Mouse (Mus musculus) myocyte (in vitro differentiated cells): ENCODE data around the gene Ifit1bl2.

Experiments used
- CEBPB ChIP-seq: IDR thresholded peaks from 2 replicates; pipeline ENCODE4 v1.6.1; 2011; ENCODE audit warnings: mild to moderate bottlenecking, moderate library complexity; ENCODE audit not compliant: poor library complexity, insufficient read depth, severe bottlenecking
- E2F4 ChIP-seq: IDR thresholded peaks from one replicate; pipeline ENCODE4 v1.6.1; 2011; ENCODE audit warnings: mild to moderate bottlenecking, control low read depth, moderate library complexity; ENCODE audit not compliant: insufficient read depth
- MYOD1 ChIP-seq, 3 experiments: IDR thresholded peaks; one replicate each; pipeline ENCODE4 v1.6.1; 2011; ENCODE audit warnings: control low read depth in 2 of 3, low read depth in 2 of 3, mild to moderate bottlenecking in 2 of 3, moderate library complexity in 1 of 3; ENCODE audit not compliant: insufficient read length in 2 of 3, control insufficient read depth in 1 of 3
- POLR2A ChIP-seq: IDR thresholded peaks from one replicate; pipeline ENCODE4 v1.6.1; 2011; ENCODE audit warnings: low read depth, mild to moderate bottlenecking, control low read depth, moderate library complexity; ENCODE audit not compliant: insufficient read length
- USF1 ChIP-seq: IDR thresholded peaks from one replicate; pipeline ENCODE4 v1.6.1; 2011; ENCODE audit warnings: low read depth, mild to moderate bottlenecking, control low read depth, moderate library complexity

GRCm38 (mm10) chr19:34633484-34633883 lies 7.1 kb downstream of the Ifit1bl2 start:
- TF ChIP-seq E2F4 (no peak), USF1 (no peak), POLR2A (no peak), CEBPB (no peak), MYOD1 (IDR thresholded peaks at IDR 0.05; ENCODE audit: control insufficient read depth in 1 of 3, insufficient read length in 2 of 3, low read depth in 2 of 3) (no peak)
